Mouse (Mus musculus): ENCODE data around the gene Cdkl3. TPM values are rescaled to one million over a fixed set of nuclear protein-coding genes. Genes with fewer than 3 reads are reported as not detected.

Cdkl3 gene
- polyA plus RNA-seq, 1 experiment from 2014 or later: 28.8 TPM

- H3K27ac ChIP-seq (replicated peaks; ENCODE audit: low read depth, low read length): no peak overlapping the region
- DNase-seq: no peak
- no peak for ATAC-seq (ENCODE audit: low FRiP score, low TSS enrichment)
- H3K27me3 ChIP-seq (ENCODE audit: control insufficient read depth, insufficient read depth, low read length): no peaks in the 10 kb centered on the region
- WGBS: 74% methylated on average over 5 of the region's 5 CpGs
- peaks cover 30% of the 10 kb centered on the region for H3K36me3 ChIP-seq (ENCODE audit: control insufficient read depth, insufficient read depth, low read length)
- no peak overlapping the region for H3K4me2 ChIP-seq (ENCODE audit: low read length)
- H3K4me3 ChIP-seq (replicated peaks; ENCODE audit: low read depth, low read length): no peak overlapping the region
- H3K9me3 ChIP-seq (ENCODE audit: control insufficient read depth, low read length): no peaks in the 10 kb centered on the region
- no peaks in the 10 kb centered on the region for H3K4me1 ChIP-seq (ENCODE audit: control insufficient read depth, insufficient read depth, low read length)
- no peak overlapping the region for H3K9ac ChIP-seq (replicated peaks; ENCODE audit: low read length)
Observed at GRCm38 (mm10) chr11:52127760-52128159, 123.7 kb downstream of the Cdkl3 start.

GRCm38 (mm10) chr11:52128316-52129061 lies 124.5 kb downstream of the Cdkl3 start:
- ATAC-seq (ENCODE audit: low FRiP score, low TSS enrichment) (no peak), DNase-seq (no peak)
- Histone ChIP-seq H3K27me3 (ENCODE audit: control insufficient read depth, insufficient read depth, low read length) (no peaks in the 10 kb centered on the region), H3K9ac (replicated peaks; ENCODE audit: low read length) (no peak overlapping the region), H3K4me1 (ENCODE audit: control insufficient read depth, insufficient read depth, low read length) (no peaks in the 10 kb centered on the region), H3K4me3 (replicated peaks; ENCODE audit: low read depth, low read length) (no peak overlapping the region), H3K4me2 (ENCODE audit: low read length) (no peak overlapping the region), H3K9me3 (ENCODE audit: control insufficient read depth, low read length) (no peaks in the 10 kb centered on the region), H3K27ac (replicated peaks; ENCODE audit: low read depth, low read length) (no peak overlapping the region), H3K36me3 (ENCODE audit: control insufficient read depth, insufficient read depth, low read length) (peaks cover 25% of the 10 kb centered on the region)
- WGBS: 71% methylated on average over 5 of the region's 5 CpGs

GRCm38 (mm10) chr11:52129171-52129570 lies 125.2 kb downstream of the Cdkl3 start:
- 32% methylated on average over 3 of the region's 3 CpGs for WGBS
- 0 out of 2 replicates have a peak overlapping the region, but pooled peaks have one; percentile 8 for H3K27ac ChIP-seq (replicated peaks; ENCODE audit: low read depth, low read length)

GRCm38 (mm10) chr11:52129621-52130450 lies 125.8 kb downstream of the Cdkl3 start:
- no peak overlapping the region for H3K9ac ChIP-seq (replicated peaks; ENCODE audit: low read length)
- H3K27me3 ChIP-seq (ENCODE audit: control insufficient read depth, insufficient read depth, low read length): no peaks in the 10 kb centered on the region
- H3K4me2 ChIP-seq (ENCODE audit: low read length): no peak overlapping the region
- peak; percentile 13 for DNase-seq
- 0 out of 2 replicates have a peak overlapping the region, but pooled peaks have one; percentile 8 for H3K27ac ChIP-seq (replicated peaks; ENCODE audit: low read depth, low read length)
- H3K36me3 ChIP-seq (ENCODE audit: control insufficient read depth, insufficient read depth, low read length): peaks cover 14% of the 10 kb centered on the region; the same call in 1 of the 2 replicates
- no peaks in the 10 kb centered on the region for H3K9me3 ChIP-seq (ENCODE audit: control insufficient read depth, low read length)
- 74% methylated on average over 10 of the region's 10 CpGs for WGBS
- no peak overlapping the region for H3K4me3 ChIP-seq (replicated peaks; ENCODE audit: low read depth, low read length)
- no peak for ATAC-seq (ENCODE audit: low FRiP score, low TSS enrichment)
- H3K4me1 ChIP-seq (ENCODE audit: control insufficient read depth, insufficient read depth, low read length): no peaks in the 10 kb centered on the region

More at GRCm38 (mm10) chr11:52129171-52129570, 125.2 kb downstream of the Cdkl3 start:
- Histone ChIP-seq H3K27me3 (ENCODE audit: control insufficient read depth, insufficient read depth, low read length) (no peaks in the 10 kb centered on the region), H3K4me2 (ENCODE audit: low read length) (no peak overlapping the region), H3K36me3 (ENCODE audit: control insufficient read depth, insufficient read depth, low read length) (peaks cover 20% of the 10 kb centered on the region), H3K9me3 (ENCODE audit: control insufficient read depth, low read length) (no peaks in the 10 kb centered on the region), H3K9ac (replicated peaks; ENCODE audit: low read length) (no peak overlapping the region), H3K4me3 (replicated peaks; ENCODE audit: low read depth, low read length) (no peak overlapping the region), H3K4me1 (ENCODE audit: control insufficient read depth, insufficient read depth, low read length) (no peaks in the 10 kb centered on the region)
- ATAC-seq (ENCODE audit: low FRiP score, low TSS enrichment) (no peak), DNase-seq (no peak)

- Histone ChIP-seq H3K4me2 (ENCODE audit: low read length) (no peak overlapping the region), H3K27ac (replicated peaks; ENCODE audit: low read depth, low read length) (no peak overlapping the region), H3K27me3 (ENCODE audit: control insufficient read depth, insufficient read depth, low read length) (no peaks in the 10 kb centered on the region), H3K4me3 (replicated peaks; ENCODE audit: low read depth, low read length) (no peak overlapping the region), H3K4me1 (ENCODE audit: control insufficient read depth, insufficient read depth, low read length) (no peaks in the 10 kb centered on the region), H3K36me3 (ENCODE audit: control insufficient read depth, insufficient read depth, low read length) (0 out of 2 replicates have a peak, but pooled peaks cover 8% of the 10 kb centered on the region), H3K9me3 (ENCODE audit: control insufficient read depth, low read length) (peaks cover 1% of the 10 kb centered on the region), H3K9ac (replicated peaks; ENCODE audit: low read length) (no peak overlapping the region)
- 84% methylated on average over 7 of the region's 7 CpGs for WGBS
- ATAC-seq (ENCODE audit: low FRiP score, low TSS enrichment): no peak
- no peak for DNase-seq
Observed at GRCm38 (mm10) chr11:52130451-52131068, 126.5 kb downstream of the Cdkl3 start.

Small RNAs within 50 kb of the gene (microRNA-seq; reads per million reads assigned to microRNA genes)
- gene Gm24157 (not detected), gene Mir3061 (31.2 reads per million, percentile 44 among the genes with 10 or more reads in this experiment)

Other genes with a start within 250 kb of the Cdkl3 start
- 15.0 and 16.9 TPM in 2 replicates for gene Sec24a, start 240.6 kb upstream of the Cdkl3 start, polyA plus RNA-seq (2014; fragmentation: Nextera tagmentation; extraction: Ambion mirVana)
- gene Sar1b, start 240.5 kb upstream of the Cdkl3 start, polyA plus RNA-seq (2014; fragmentation: Nextera tagmentation; extraction: Ambion mirVana): 188 and 211 TPM in 2 replicates
- 0.28 and 0.30 TPM in 2 replicates for gene Jade2, start 146.6 kb upstream of the Cdkl3 start, polyA plus RNA-seq (2014; fragmentation: Nextera tagmentation; extraction: Ambion mirVana)
- gene Cdkn2aipnl, start 36.6 kb upstream of the Cdkl3 start, polyA plus RNA-seq (2014; fragmentation: Nextera tagmentation; extraction: Ambion mirVana): 102 and 125 TPM in 2 replicates
- 183 and 186 TPM in 2 replicates for gene Ube2b, start 3.5 kb upstream of the Cdkl3 start, polyA plus RNA-seq (2014; fragmentation: Nextera tagmentation; extraction: Ambion mirVana)
- 140 and 162 TPM in 2 replicates for gene Ppp2ca, start 94.5 kb downstream of the Cdkl3 start, polyA plus RNA-seq (2014; fragmentation: Nextera tagmentation; extraction: Ambion mirVana)
- not detected in 2 replicates for gene Olfr1373, start 141.3 kb downstream of the Cdkl3 start, polyA plus RNA-seq (2014; fragmentation: Nextera tagmentation; extraction: Ambion mirVana)
- not detected in 2 replicates for gene Olfr1371, start 209.8 kb downstream of the Cdkl3 start, polyA plus RNA-seq (2014; fragmentation: Nextera tagmentation; extraction: Ambion mirVana)
- 1,139 and 1,189 TPM in 2 replicates for gene Skp1a, start 227.8 kb downstream of the Cdkl3 start, polyA plus RNA-seq (2014; fragmentation: Nextera tagmentation; extraction: Ambion mirVana)

Data from midbrain, embryonic 14.5 days (tissue).